Mouse (Mus musculus) lung, adult 2 months (tissue): ENCODE data around the gene Acoxl.

Experiments
- CTCF ChIP-seq: fragments of 200-500 bp; IDR thresholded peaks from 2 replicates; pipeline ENCODE4 v1.5.1; 2011; ENCODE audit warnings: mild to moderate bottlenecking, low read length, control low read depth; ENCODE audit not compliant: insufficient read depth
- POLR2A ChIP-seq: fragments of 200-500 bp; IDR thresholded peaks from 2 replicates; pipeline ENCODE4 v1.6.1; 2011; ENCODE audit warnings: low read depth, mild to moderate bottlenecking, control low read depth, low read length, borderline replicate concordance; ENCODE audit errors: extremely low read depth

- no peak for TF ChIP-seq POLR2A
- no peak for TF ChIP-seq CTCF
These were observed 275.9 kb downstream of the Acoxl start for GRCm38 (mm10) chr2:128114621-128115020.
